Mouse (Mus musculus) lung, postnatal 10 days (tissue): Measurements from ENCODE around the gene Vpreb3.
A peak's percentile ranks its signal among the peaks of the same experiment; 100 is the strongest.

Experiments
- DNase-seq: peaks from one replicate; pipeline ENCODE4 v3.0.0; 2021

The Vpreb3 gene

DNA sequence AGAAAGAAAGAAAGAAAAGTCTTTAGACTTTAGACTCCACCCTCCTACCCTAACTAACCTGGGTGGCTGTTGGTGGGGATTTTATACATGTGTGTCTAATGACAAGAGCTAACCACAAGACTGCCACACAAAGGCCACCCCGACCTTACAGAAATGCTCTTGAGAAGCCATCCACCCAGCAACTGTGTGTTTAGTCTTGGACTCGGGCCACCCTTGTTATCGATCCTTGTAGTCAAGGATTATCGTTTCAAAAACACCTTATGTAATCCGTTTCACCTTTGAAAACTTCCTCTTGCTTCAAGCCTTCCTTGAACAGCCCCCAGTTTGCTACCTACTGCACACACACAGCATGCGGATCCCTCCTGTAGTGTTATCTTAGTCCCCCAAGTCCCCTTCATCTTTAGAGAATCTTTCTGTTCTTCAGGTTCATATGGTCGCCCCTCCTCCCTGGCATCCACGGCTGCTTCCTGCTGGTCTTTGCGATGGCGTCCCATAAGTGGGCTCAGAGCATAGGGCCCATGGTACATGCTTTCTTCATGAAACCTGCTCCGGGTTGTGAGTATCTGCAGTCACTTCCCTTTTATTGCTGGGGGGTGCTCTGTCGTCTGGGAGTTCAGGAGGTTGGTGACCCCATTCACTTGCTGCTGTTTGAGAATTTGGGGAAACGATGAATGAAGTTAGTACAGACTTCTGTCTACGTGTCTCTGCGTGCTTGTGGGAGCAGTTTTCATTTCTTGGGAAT, at the start of gene Vpreb3:
TSS of gene Vpreb3 (plus strand) at position 322 of the 742 bp plus-strand sequence.
- DNase-seq = no peak

DNA sequence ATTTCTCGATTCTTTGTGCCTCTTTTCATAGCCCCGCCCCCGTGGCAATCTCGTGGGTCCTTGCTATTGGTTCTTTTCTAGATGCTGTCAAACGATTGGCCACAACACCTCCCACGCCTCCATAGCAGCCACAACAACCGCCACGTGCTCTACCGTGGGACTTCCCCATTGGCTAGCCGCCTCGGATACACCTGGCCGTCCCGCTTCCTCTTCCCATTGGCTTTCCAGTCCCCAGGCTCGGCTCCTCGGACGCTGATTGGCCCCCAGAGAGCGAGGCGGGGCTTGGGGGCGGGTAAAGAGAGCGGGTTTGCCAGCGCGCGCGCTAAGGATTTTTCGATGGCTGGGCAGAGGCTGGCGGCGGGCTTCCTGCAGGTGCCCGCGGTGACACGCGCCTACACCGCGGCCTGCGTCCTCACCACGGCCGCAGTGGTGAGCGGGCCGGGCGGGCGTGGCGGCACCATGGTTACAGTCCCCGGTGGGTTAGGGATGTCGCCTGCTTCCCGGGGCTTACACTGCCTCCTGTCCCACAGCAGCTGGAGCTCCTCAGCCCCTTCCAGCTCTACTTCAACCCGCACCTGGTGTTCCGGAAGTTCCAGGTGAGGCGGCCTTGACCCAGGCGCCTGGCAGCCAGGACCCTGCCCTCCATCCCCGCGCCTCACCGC, 49.6 kb upstream of the Vpreb3 start, which contains the start of gene Derl3:
TSS of gene Derl3 (plus strand) at position 325 of the 662 bp plus-strand sequence.
- DNase-seq = peak; percentile 95

DNA sequence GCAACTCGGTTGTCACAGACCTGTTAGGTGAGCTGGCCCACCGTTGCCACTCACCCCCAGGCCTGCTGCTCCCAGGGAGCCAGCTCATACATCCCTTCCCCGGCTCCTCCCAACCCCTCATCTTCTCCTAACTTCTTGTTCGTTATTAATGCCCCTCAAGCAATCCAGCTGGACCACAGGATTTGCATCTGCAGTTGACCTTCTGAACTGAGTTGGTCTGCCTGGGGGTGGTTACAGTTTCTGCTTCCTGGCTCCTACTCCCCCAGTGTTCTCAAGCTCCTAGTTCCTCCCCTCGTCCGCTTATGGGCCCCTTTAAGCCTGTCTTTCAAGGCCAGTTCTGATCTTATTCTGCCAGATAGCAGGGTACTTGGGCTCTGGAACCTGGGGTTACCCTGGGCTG, 48.3 kb upstream of the Vpreb3 start:
- DNase-seq = no peak

DNA sequence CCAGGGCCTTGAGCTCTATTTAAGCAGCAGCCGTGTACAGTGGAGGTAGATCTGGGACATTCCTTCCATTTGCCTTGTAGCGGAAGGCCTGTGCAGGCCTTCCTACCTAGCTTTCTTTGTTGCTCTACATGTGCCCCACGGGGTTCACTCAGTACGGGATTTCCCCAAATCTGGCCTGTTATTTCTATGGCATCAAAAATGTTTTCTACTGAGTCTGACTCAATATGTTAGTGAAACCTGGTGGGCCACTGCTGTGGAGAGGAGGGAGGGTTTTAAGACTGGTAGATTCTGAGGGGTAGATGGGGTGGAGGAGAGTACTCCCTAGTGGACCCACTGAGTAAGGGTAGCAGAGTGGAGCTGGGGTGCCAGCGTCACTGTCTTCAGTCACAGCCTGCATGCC, 47.1 kb upstream of the Vpreb3 start:
- DNase-seq = no peak

DNA sequence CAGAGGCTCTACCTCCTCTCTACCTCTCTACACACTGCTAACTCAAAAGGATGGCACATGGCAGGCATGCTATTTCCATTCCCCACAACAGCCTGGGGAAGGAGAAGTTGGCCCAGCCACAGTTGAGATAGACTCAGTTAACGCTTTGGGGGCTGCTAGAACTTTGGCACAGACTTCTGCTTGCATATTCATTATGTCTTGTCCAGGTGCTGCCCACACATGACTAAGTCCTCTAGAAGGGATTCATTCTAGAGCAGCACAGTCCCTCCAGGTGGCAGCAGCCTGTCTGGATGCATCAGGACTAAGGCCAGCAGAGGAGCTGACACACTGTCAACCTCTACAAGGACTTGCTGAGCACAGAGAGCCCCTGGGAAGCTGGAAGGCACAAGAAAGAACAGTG, 46.6 kb upstream of the Vpreb3 start:
- DNase-seq = no peak

DNA sequence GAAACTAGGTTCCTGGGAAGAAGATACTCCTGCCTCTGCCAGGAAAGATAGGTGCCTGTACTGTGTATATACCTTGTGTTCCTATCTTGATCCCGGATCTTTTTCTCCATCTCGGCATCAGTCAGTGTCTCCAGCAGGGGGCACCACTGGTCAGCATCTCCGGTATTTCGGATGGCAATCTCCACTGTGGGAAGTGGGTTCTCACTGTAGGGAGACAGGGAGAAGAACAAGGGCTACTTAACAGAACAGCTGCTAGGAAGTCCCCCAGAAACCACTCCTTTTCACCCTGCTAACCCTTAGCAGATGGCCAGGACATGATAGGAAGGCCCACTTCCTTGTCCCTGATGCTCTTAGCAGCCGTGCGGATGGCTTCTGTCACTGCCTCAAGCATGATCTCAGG, 45.5 kb upstream of the Vpreb3 start:
- DNase-seq = peak; percentile 85

DNA sequence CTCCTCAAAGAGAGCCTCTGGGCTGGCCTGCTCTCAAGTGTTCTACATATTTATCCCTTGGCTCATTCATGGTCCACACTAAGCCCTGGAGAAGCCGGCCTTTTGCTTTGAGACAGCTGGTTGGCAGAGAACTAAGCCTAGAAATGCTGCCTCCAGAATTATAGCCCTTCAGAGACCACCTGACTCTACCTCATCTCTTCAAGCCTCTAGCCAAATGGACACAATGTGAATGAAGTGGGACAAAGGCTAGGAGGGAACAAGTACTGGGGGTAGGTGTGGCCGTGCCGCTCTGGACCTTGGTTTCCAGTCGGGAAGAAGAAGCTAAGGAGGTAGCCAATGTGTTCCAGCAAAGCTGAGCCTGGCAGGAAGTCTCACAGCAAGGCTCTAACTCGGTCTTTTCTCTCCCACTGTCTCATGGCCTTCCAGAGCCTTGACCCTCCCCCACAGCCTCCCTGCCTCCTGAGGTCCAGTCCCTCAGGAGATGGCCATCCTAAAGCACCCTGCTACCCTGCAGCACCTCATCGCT, 44.8 kb upstream of the Vpreb3 start:
- DNase-seq = no peak

DNA sequence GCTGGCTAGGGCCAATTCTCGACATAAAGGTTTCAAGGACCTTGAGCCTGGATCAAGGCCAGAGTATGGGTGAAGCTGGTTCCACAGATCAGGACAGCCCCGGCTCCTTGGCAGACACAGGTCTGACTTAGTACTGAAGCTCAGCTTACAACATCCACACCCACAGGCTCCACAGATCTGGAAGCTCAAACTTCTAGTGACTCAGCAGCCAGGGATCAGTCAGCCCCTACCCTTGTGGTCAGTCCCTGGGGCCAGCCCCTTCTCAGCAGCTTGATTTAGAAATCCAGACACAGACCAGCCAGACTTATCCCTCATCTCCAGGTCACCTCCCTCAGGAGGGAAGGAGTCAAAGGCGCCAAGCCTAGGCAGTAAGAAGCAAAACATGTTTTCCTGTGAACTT, 44.0 kb upstream of the Vpreb3 start:
- peak; percentile 62 for DNase-seq

DNA sequence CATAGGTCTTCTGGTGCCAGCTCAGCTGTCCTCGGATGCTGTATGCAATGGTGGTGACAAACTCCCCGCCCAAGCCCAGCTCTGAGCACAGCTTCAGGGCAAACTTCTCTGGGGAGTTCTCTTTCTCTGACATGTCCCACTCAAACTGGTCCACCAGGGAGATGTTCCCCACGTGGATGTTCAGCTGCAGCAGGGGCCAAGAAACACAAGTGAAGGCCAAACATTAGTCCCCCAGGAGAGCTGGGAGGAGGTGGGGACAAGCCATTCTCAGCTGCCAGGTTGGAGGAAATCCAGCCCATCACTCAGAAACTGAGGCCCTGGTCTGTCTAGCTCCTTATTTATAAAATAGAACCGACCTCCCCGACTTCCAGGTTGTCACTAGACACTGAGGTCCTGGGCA, 38.5 kb upstream of the Vpreb3 start:
- DNase-seq = no peak

DNA sequence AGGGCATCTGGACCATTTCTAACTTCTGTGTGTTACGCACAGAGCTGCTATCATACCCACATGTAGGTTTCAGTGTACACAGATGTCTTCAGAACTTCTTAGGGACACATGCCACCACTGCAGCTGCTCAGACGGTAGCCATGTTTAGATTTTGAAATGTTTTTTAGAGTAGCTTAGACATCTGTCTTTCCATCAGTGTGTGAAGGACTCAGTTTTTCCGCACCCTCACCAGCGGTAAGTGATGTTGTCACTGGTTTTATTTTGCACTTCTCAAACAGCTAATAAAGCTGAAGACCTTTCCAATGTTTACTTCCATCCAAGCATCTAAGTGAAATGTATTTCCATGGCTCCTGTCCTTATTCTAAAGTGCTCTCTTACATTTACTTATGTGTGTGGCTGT, 36.0 kb upstream of the Vpreb3 start:
- no peak for DNase-seq

DNA sequence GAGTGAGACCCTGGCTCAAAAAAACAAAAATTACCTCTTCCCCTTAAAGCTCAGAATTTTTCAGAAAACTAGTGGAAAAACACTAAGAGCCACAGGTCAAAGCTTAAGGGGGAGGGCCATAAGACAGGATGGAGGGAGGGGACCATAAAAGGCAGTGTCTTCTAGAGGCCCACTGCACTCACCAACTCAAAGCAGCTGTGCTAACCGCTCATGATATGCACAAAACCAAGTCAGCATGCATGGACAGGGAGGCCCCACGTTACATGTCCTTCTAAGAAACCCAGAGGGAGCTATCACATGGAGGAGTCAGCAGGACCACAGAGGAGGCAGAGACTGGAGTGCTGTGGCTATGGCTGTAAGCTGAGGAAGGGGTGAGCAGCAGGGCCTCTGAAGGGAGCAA, 32.2 kb upstream of the Vpreb3 start:
- DNase-seq = no peak

DNA sequence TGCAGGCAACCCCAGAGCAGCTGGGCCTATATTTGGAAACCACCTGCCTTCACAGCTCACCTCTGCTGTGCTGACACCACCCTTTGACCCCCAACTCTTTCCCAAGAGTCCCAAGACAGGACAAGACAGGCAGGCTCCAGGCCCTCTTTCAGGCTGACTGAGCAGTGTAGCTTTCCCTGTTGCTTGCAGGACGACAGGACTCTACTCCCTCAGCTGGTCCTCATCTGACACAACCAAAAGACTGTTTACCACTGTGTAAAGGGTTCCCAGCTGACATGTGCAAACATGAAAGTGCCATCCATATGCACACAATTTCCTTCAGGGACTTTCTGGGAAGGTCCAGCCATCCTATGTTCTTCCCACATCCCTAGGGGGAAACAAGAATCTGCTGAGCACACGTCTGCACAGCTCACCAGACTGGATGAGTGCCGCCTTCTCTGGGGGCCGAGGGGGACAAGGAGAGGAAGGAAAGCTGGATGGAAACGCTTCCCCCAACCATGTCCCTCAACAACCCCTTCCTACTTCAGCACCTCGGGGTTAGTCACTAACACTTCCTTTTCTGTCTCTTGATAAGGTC, 29.8 kb upstream of the Vpreb3 start:
- DNase-seq = peak; percentile 12

DNA sequence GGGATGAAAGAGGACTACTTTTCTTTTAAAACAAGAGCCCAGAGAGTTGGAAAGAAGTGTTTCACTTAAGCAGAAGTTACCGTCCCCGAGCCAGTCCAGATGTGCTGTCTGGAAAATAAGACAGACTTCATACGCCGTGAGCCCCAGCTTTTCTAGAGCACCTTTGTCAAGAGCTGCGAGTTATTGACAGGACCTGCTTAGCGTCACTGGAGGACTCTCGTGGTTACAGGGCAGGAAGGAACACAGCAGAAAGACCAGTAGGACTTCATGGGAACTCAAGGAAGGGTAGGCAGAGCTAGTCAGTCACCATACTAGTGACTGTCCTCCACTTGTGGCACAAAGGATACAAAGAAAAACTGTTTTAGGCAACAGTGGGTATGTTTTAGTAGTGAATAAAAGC, 27.3 kb upstream of the Vpreb3 start:
- no peak for DNase-seq

DNA sequence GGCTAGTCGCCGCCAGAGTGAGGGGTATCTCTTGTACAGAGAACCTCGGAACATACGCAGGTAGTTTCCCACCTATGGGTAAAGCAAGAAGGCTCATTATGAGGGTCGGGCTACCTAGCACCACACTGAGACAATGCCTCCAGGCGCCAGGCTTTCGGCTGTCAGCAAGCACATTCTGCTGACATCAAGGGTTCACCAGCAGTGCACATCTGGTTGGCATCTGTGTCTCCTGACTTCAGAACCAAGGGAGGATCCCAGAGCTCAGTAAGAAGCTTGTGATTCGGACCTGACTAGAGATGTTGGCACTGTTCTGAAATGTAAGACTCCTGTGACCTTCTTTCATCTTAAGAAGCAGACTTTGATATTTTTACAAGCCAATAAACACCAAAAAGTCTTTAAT, 26.0 kb upstream of the Vpreb3 start:
- no peak for DNase-seq

DNA sequence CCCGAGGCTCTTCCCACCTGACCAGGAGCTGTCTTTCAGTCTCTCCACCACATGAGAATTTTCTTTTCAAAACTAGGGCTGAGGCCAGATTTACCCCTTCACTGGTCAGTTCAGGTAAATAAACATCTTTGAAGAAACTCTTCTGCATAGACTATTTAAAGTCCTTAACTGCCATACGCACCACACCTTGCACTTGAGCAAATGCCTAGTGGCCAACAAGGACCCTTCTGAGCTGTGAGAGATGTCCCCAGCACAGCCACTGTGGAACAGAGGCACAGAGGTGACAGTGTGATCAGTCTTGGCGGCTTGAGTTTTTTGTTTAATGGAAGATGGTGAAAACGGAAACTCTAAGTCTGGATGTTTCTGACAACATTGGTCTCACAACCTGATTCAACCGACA, 23.8 kb upstream of the Vpreb3 start:
- peak; percentile 41 for DNase-seq

DNA sequence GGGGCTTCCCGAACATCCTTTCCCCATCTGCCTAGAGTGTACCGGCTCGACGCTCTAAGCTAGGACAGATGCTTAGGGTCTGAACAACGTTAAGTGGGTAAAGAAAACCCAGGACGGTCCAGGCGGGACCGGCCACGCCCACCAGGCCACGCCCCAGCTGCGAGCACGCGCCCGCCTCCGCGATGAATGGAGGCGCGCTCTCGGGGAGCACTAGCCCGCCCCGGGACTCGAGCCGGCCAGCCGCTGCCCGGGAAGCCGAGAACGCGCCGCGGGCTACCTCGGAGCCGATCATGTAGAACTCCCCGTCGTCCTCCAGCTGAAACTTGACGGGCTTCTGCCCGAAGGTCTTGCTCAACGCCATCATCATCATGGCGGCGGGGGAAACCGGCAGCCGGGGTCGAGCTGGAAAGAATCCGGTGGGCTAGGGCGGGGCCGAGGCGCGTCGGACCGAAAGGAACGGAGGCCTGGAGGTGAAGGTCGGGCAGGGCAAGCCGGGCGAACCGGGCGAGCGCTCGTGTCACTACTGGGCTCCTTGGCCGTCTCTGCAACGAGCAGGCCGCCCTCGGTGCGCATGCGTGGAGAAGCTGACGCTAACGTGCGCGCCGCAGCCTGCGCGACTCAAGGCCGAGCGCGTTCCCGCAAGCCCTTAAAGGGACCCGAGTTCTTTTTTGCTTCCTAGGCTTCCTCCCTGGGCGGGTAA, 21.7 kb upstream of the Vpreb3 start, which contains the start of gene Smarcb1:
TSS of gene Smarcb1 (minus strand) at position 592 of the 700 bp plus-strand sequence.
- DNase-seq = peak; percentile 96

DNA sequence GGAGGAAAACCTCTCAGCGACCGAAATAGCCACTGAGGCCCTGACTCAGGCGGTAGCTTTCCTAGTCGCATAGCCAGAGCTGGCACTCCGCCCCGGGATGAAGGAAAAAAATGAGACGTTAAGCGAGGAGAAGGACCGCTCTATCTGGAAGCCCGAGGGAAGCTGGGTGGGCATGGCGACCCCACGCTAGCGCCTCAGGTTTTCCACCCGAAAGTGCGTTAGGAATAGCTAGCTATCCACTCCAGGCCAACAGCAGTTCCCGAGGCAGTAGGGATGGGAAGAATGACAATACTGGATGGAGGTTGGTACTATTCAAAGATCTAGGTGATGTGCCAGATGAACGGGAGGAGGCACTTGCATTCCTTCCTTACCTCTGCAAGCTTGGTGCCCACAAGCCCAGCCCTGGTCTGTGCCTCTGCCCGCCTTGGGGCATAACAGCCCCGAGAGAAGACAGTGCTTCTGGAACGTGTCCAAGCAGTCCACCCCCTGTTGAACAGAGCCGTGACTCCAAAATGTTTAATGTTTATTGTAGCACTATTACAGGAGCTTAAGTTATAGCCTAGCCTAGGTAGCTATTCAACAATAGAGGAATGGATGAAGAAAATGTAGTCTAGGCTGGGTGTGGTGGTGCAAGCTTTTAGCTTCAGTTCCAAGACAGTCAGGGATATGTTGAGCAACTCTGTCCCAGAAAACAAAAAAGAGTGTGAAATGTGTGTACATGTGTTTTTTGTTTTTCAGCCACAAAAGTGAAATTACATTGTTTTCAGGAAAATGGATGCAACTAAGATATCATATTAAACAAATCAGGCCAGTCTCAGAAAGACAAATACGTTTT, 20.9 kb upstream of the Vpreb3 start:
- peak; percentile 32 for DNase-seq

DNA sequence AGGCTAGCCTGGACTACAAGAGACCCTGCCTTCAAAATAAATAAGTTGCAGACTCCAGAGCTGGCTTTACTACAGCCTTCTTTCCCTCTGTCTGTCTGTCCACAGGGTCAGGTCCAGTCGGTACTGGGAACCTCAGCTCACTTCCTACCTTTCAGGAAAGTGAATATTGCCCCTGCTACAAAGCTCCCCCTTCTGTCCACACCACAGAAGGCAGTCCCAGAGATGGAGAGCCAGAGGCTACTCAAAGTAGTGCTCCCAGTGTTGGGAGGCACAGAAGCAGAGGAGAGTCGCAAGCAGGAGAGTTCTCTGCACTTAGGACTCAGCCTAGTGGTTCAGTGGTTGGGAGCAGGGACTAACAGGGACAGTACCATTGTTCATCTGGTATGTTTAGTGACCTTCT, 18.5 kb upstream of the Vpreb3 start:
- peak; percentile 29 for DNase-seq

DNA sequence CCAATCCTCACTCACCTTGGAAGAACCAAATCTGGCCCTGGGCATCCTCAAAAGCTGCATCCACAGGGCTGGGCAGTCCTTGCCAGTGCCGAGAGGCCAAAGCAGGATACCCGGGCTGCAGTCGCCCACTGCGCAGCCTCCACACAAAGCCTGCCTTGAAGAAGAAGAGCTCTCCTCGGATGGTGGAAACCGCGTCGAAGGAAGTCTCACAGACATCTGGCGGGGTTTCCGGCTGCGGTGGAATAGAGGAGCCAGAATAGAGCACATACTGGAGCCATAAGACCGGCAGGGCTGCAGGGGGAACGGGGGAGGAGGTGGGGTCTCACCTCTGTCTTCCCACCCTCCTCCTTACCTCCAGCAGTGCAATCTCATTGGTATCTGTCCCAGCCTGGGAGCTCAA, 16.5 kb upstream of the Vpreb3 start:
- DNase-seq = no peak

DNA sequence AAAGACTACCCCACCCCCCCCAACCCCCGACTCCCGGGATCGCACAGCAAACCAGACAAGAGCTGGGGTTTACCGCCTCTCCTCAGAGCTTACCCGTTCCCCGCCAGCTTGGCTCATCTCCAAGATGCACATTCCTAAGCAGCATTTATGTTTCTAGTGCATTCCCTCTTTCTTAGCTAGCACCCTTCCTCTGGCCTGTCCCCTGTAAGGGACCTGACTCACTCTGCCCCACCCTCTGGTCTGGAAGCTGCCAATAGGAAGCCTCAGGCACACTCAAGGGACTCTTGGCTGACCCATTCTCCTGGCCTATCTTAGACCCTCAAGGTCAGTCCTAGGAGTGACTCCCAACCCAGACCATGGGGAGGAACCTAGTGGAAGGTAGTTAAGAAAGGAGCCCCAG, 12.6 kb upstream of the Vpreb3 start:
- peak; percentile 81 for DNase-seq

DNA sequence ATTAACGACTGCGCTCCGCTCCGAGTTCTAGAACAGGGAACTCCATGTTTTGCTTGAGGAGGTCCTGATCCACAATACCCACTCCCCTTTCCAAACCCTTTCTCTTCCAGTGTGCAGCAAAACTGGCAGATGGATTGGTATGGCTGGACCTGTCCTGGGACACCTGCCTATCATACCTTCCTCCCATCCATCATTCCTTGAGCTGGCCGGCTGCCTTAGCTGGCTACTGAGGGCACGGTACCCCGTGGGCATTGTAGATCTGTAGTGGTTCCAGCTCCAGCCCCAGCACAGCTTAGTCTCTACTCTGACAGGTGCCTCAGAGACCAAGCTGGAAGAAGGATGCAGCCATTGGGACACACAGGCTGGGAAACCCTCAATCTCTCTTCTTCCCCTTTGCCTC, 11.5 kb upstream of the Vpreb3 start:
- no peak for DNase-seq

DNA sequence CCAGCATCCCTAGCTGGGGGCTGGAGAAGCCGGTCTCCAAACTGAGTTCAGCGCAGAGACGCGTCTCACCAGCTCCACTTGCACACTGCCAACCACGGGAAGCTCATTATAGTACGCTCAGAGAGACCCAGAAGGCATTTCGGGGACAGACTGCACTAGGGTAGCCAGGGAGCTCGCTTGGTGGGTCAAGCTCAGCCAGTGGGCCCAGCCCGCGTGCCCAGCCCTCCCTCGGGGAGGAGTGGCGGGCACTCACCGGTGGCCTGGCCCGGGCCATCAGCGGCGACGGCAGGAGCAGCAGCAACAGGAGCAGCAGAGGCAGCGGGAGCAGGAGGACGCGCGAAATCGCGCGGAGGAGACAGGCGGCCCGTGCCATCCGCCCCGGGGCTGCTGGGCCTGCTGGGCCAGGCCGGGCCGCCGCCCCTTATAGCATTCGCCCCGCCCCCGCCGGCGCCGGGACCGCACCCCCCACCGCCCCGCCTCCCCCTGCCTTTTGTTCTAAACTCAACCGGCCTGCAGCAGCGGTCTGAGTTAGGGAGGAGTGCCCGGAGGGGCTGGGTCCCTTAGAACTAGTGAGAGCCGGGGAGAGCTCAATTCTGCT, 10.7 kb upstream of the Vpreb3 start:
- peak; percentile 69 for DNase-seq
